Mouse (Mus musculus) CH12.LX (cell line): ENCODE data around the gene Tbrg4.

Experiments
- CTCF ChIP-seq, 2 experiments: IDR thresholded peaks in 1 of 2; conservative IDR thresholded peaks in 1 of 2; 2 replicates each; pipeline ENCODE4 v1.5.1; 2011 to 2012; ENCODE audit warnings: low read depth in 2 of 2, low read length in 2 of 2, improper control_type of control experiment in 1 of 2, inconsistent platforms in 1 of 2, mild to moderate bottlenecking in 1 of 2, moderate library complexity in 1 of 2
- E2F4 ChIP-seq: IDR thresholded peaks from 2 replicates; pipeline ENCODE4 v1.6.1; 2011; ENCODE audit warnings: low read depth, low read length, improper control_type of control experiment; ENCODE audit not compliant: insufficient replicate concordance
- ETS1 ChIP-seq: conservative IDR thresholded peaks from 2 replicates; pipeline ENCODE4 v1.6.1; 2012; ENCODE audit warnings: low read depth, mild to moderate bottlenecking, inconsistent platforms, low read length, improper control_type of control experiment, moderate library complexity
- GABPA ChIP-seq: IDR thresholded peaks from 2 replicates; pipeline ENCODE4 v1.6.1; 2012; ENCODE audit warnings: low read depth, low read length, improper control_type of control experiment, inconsistent platforms; ENCODE audit not compliant: insufficient replicate concordance
- KAT2A ChIP-seq: IDR thresholded peaks from 2 replicates; pipeline ENCODE4 v1.6.1; 2012; ENCODE audit warnings: low read length, improper control_type of control experiment, inconsistent platforms; ENCODE audit not compliant: insufficient replicate concordance
- POLR2A ChIP-seq: IDR thresholded peaks from 2 replicates; pipeline ENCODE4 v1.6.1; 2011; ENCODE audit warnings: low read depth, mild to moderate bottlenecking, improper control_type of control experiment, low read length
- POLR2AphosphoS2 ChIP-seq: IDR thresholded peaks from 2 replicates; pipeline ENCODE4 v1.6.1; 2011; ENCODE audit warnings: low read depth, low read length, improper control_type of control experiment
- RAD21 ChIP-seq: IDR thresholded peaks from 2 replicates; pipeline ENCODE4 v1.6.1; 2011; ENCODE audit warnings: low read depth, mild to moderate bottlenecking, low read length, improper control_type of control experiment, moderate library complexity
- SMC3 ChIP-seq: IDR thresholded peaks from 2 replicates; pipeline ENCODE4 v1.6.1; 2011; ENCODE audit warnings: low read depth, low read length, improper control_type of control experiment
- USF1 ChIP-seq: IDR thresholded peaks from 2 replicates; pipeline ENCODE4 v1.6.1; 2014; ENCODE audit warnings: low read depth, mild to moderate bottlenecking, inconsistent platforms, low read length, improper control_type of control experiment

DNA sequence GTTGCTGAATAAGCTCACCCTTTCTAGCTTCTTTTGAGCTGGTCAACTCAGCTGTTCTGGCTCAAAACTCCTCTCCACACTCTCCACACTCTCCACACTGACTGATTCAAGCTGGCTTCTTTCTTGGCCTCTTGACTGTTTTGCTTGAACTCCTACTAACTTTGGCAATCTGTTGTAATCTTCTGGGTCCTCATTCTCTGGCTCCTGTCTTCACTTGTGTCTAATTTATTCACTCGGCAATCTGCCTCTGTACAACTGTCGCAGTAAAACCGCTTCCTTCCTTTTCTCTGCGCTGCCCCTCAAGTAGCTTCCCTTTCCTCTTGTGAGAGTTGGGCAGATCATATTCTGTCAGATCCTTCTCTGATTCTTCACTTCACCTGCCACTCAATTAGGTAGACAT lies 1.9 kb upstream of the Tbrg4 start:
- TF ChIP-seq POLR2AphosphoS2 = no peak
- TF ChIP-seq E2F4 = no peak
- no peak for TF ChIP-seq KAT2A
- no peak for TF ChIP-seq GABPA
- no peak for TF ChIP-seq USF1
- no peak for TF ChIP-seq POLR2A
- no peak for TF ChIP-seq SMC3
- TF ChIP-seq RAD21 = no peak
- TF ChIP-seq CTCF (conservative IDR thresholded peaks at IDR 0.05 in 1 of 2, IDR thresholded peaks at IDR 0.05 in 1 of 2; ENCODE audit: low read depth in 2 of 2, low read length in 2 of 2) = no peak
- no peak for TF ChIP-seq ETS1
